Mouse (Mus musculus): ENCODE measurements at regions not wholly inside any gene's neighbourhood (a gene's known extent, or its start where the extent isn't known, plus 50 kb on each side); places are given as distances from the start of the nearest gene placed in this dataset.
"Not testable (repeated sequence)": the region's sequence is repeated elsewhere in the genome, so short reads cannot be mapped to it uniquely, and the experiment has no call there.

DNA sequence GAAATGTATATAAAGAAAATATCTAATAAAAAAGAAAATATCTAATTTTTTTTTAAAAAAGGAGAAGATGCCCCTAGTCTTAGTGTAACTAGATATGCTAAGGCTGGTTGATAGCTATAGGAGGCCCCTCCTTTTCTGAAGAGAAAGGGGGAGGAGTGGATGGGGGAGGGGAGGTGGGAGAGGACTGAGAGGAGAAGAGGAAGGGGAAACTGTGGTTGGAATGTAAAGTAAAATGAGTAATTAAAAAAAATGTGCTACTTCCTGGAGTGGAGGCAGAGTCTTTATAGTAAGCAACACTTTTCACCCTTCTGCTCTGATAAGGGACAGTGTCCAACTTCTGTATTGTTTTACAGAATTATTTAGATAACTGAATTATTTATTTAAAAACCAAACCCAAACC is 513.6 kb upstream of the Fam160b2 start:
- no peak for DNase-seq (ENCODE audit: low spot score)

DNA sequence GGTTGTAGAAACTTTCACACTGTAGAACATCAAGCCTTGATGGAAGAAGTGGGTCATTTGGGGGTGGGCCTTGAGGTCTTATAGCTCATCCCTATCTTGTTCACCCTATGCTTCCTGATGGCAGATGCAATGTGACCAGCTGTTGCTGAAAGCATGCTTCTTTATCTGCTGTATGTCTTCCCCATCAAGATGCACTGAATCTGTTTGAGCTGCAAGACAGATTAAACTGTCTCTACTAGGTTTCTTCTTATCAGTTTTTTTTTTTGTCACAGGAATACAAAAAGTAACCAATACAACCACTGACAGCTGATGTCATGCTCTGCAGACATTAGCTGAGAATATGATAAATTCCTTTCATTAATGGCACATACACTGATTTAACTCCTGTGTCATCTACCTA is 505.0 kb upstream of the Fam160b2 start:
- DNase-seq (ENCODE audit: low spot score): no peak

DNA sequence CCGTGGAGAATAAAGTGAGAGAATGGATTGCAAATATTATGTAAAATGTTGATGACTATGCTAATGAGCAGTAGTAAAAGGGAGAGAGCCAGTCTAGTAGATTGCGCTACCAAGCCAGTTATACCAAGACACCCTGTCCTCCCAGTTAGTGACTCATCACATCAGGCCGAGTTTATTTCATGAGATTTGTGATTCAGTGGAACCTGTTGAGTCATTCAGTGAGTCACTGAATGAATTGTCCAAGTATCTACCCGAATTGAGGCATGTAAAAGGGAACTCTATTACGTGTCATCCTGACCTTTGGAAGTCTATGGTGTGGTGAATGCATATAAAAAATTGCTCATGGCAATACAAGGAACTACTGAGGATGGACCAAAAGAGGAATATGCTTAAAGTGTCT is 504.3 kb upstream of the Fam160b2 start:
- DNase-seq (ENCODE audit: low spot score): no peak

DNA sequence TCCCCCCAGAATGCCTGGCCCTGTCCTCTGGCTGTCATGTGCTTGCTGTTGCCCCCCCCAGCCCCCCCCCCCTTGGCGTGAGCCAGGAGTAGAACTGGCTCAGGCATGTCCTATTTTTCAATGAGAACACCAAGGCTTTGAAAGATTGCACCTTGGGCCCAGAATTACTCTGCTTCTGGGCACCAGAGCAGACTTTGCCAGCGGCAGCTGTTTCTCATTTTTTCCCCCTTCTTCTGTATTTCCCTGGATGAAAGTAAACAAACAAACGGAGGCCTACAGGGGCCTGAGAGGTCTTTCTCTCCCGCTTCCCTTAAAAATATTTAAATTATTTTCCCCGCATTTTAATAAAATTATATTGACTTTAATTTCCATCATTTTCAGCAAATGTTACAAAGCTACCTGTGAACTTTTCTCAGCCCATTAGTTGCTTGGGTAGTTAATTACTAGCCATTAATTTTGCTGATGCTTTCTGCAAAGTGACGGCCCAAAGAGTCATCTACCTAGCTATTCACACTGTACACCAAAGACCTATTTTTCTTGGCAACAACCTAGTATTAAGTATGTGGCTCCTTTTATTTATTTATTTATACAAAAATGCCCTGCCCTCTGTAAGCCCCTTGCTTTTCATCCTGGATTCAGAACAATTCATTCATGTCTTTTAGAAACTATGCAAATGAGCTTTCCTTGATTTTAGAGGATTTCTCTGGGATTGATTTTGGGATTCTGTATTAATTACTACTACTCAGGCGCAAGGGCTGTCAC is 496.2 kb upstream of the Fam160b2 start:
- DNase-seq (ENCODE audit: low spot score): no peak

GRCm38 (mm10) chr14:71092626-71093326 is 493.1 kb upstream of the Fam160b2 start:
- DNase-seq (ENCODE audit: low spot score): peak; percentile 8

- no peak for DNase-seq (ENCODE audit: low spot score)
Observed at GRCm38 (mm10) chr14:71085721-71086120, 486.1 kb upstream of the Fam160b2 start.

DNA sequence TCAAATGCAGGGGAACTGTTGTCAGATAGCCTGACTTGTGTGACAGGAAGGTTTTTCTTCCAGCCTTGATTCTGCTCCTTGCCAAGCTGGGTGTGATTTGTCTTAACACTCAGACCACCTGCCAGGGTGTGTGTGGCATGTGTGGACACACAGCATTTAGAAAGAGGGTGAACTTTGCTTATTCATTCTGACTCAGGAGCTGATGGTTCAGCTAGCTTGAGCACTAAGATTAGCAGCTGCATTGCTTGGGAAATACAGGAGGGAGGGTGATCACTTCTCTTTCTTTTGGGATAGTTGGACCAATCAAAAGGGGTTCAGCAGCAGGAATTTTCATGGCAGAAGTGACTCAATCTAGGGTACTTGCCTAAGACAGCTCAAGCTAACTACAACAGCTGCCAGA is 482.7 kb upstream of the Fam160b2 start:
- no peak for DNase-seq (ENCODE audit: low spot score)

- DNase-seq (ENCODE audit: low spot score): no peak
Observed at GRCm38 (mm10) chr14:71075671-71076070, 476.0 kb upstream of the Fam160b2 start.

- DNase-seq (ENCODE audit: low spot score): no peak
Observed at GRCm38 (mm10) chr14:71074019-71074418, 474.4 kb upstream of the Fam160b2 start.

DNA sequence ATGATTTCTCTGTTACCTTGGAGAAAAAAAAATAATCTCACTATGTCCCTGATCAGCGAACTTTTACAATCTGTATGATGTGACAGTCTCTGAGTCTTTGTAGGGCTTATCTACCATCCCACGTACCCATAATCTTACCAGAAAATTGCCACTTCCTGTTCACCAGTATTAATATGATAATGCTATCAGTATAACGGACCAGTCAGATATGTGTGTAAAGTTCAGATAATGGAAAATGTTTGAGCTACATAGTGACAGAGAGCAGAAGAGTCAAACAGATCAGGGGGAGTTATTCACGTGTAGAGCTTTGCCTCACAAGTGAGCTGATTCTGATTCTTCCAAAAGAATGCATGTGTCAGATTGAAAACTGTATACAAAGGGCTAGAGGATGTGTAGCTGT is 466.0 kb upstream of the Fam160b2 start:
- DNase-seq (ENCODE audit: low spot score): no peak

- no peak for DNase-seq (ENCODE audit: low spot score)
Observed at GRCm38 (mm10) chr14:71056601-71057000, 457.0 kb upstream of the Fam160b2 start.

- DNase-seq (ENCODE audit: low spot score): no peak
Observed at GRCm38 (mm10) chr14:71055480-71055879, 455.8 kb upstream of the Fam160b2 start.

DNA sequence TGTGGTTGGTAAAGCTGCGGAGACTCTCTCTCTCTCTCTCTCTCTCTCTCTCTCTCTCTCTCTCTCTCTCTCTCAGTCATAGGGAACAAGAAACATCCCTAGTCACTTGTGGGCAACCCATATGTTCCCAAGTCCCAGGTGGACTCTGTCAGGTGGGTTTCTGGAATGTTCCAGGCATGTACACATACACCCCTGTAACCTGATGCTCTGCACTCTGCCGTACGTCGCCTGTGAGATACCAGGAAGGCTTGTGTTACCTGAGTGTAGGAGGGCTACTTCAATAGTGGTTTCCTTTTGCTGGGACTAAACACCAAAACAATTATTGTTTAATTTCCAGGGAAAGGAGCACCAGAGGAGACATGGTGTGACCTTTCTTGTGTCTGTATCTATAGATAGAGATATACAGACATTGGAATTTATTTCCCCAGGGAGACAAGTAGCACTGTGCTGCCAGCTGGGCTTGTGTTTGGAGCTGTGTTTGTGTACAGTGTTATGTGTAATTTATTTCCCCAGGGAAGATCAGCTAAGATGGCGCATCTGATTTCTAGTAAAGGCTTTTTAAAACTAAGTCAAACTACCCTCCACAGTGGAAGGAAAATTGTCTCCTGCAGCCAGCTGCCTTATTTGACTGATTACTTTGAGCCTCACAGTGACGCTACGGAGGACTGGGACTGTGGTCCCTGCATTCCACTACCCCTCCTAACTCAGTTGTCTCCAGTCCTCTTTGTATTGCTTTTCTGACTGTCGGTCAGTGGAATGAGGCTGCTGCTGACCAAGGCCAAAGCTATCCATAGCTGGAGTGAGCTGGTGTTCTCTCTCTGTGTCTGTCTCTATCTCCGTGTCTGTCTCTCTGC is 454.4 kb upstream of the Fam160b2 start:
- no peak for DNase-seq (ENCODE audit: low spot score)

- DNase-seq (ENCODE audit: low spot score): no peak
Observed at GRCm38 (mm10) chr14:71047096-71047495, 447.5 kb upstream of the Fam160b2 start.

- not testable (repeated sequence) for DNase-seq (ENCODE audit: low spot score)
Observed at GRCm38 (mm10) chr14:71043879-71044770, 444.5 kb upstream of the Fam160b2 start.

GRCm38 (mm10) chr14:71036620-71037019 is 437.0 kb upstream of the Fam160b2 start:
- no peak for DNase-seq (ENCODE audit: low spot score)

- no peak for DNase-seq (ENCODE audit: low spot score)
Observed at GRCm38 (mm10) chr14:71033586-71033985, 434.0 kb upstream of the Fam160b2 start.

- DNase-seq (ENCODE audit: low spot score): no peak
Observed at GRCm38 (mm10) chr14:71030164-71030880, 430.7 kb upstream of the Fam160b2 start.
